ENCODE assay signal across 20 mouse cellular contexts in the genomic region with DNA sequence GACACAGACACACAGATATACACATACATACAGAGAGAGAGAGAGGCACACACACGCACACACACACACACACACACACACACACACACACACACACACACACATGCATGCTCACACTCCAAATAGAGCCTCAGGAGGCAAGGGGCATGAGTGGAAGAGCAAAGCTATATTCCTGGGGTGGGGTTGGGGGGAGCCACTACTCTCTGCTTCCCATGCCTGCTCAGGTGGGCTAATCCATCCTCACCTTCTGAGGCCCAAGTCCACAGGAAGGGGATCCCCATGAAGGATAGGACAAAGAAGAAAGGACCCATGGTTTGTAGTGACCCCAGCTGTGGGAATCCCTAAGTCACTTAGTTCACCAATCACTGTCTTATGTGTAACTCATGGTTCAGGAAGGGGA.
DNase-seq lines count a peak whose midpoint lies in the region; ATAC-seq lines count a peak whose summit lies in the region.
"Had no signal": no experiment of that assay in that cellular context is flagged by ENCODE, and none has a peak within 500 bp of the region (broad histone marks: within the 10 kb centered on the region; RNA-seq: fewer than 3 reads in every experiment).

No protein-coding gene starts in this region.

- H3K36me3 ChIP-seq in lung, embryonic 15.5 days, result no peaks in the 10 kb centered on the region
- no peaks in the 10 kb centered on the region for H3K36me3 ChIP-seq in embryonic facial prominence, embryonic 13.5 days
- no peaks in the 10 kb centered on the region for H3K36me3 ChIP-seq in intestine, embryonic 16.5 days (ENCODE audit: control insufficient read depth, insufficient read depth, low read length)
- no peaks in the 10 kb centered on the region for H3K36me3 ChIP-seq in stomach, embryonic 15.5 days
- H3K36me3 ChIP-seq in kidney, embryonic 15.5 days, result no peaks in the 10 kb centered on the region
- H3K36me3 ChIP-seq: forebrain, embryonic 12.5 days; heart, embryonic 12.5 days; liver, embryonic 15.5 days had no signal

- peaks cover 9% of the 10 kb centered on the region for H3K4me1 ChIP-seq in lung, embryonic 15.5 days
- H3K4me1 ChIP-seq in embryonic facial prominence, embryonic 13.5 days, result peaks cover 21% of the 10 kb centered on the region
- no peaks in the 10 kb centered on the region; the same call in 1 of the 2 replicates for H3K4me1 ChIP-seq in intestine, embryonic 16.5 days (ENCODE audit: control insufficient read depth, insufficient read depth, low read length)
- no peaks in the 10 kb centered on the region for H3K4me1 ChIP-seq in stomach, embryonic 15.5 days
- H3K4me1 ChIP-seq in kidney, embryonic 15.5 days, result 0 out of 2 replicates have a peak, but pooled peaks cover 3% of the 10 kb centered on the region
- H3K4me1 ChIP-seq: forebrain, embryonic 12.5 days had no signal

- WGBS in lung, embryonic 15.5 days, result 60% methylated on average over 1 of the region's 1 CpGs
- WGBS in embryonic facial prominence, embryonic 13.5 days, result 75% methylated on average over 1 of the region's 1 CpGs
- 67% methylated on average over 1 of the region's 1 CpGs for WGBS in intestine, embryonic 16.5 days
- 100% methylated on average over 1 of the region's 1 CpGs for WGBS in stomach, embryonic 15.5 days
- 67% methylated on average over 1 of the region's 1 CpGs for WGBS in kidney, embryonic 15.5 days

- peak overlapping the region; percentile 64 for H3K27ac ChIP-seq in lung, embryonic 15.5 days
- peak overlapping the region; percentile 89 for H3K27ac ChIP-seq in embryonic facial prominence, embryonic 13.5 days
- H3K27ac ChIP-seq in intestine, embryonic 16.5 days (ENCODE audit: low read length), result peak overlapping the region; percentile 86
- H3K27ac ChIP-seq in stomach, embryonic 15.5 days, result peak overlapping the region; percentile 87
- no peak overlapping the region for H3K27ac ChIP-seq in kidney, embryonic 15.5 days
- H3K27ac ChIP-seq: forebrain, embryonic 12.5 days; gastrocnemius, adult 2 months; hindbrain, postnatal 0 days; left cerebral cortex, adult 2 months; liver, embryonic 15.5 days had no signal

- DNase-seq in lung, postnatal 4 days, result no peak
- DNase-seq in urinary bladder, postnatal 36 days (ENCODE audit: low spot score in 2 of 2), result no peak
- DNase-seq: cerebellum, adult 8-10 months; gastrocnemius, adult 2 months; heart, postnatal 14 days; kidney, adult 8-10 months; kidney, postnatal 4 days; layer of hippocampus, adult 9-11 months; thymus, adult 2 months had no signal

- H3K4me2 ChIP-seq in lung, embryonic 15.5 days, result no peak overlapping the region
- H3K4me2 ChIP-seq in embryonic facial prominence, embryonic 13.5 days, result no peak overlapping the region
- H3K4me2 ChIP-seq in intestine, embryonic 16.5 days (ENCODE audit: low read depth, low read length), result no peak overlapping the region
- H3K4me2 ChIP-seq in stomach, embryonic 15.5 days, result no peak overlapping the region
- no peak overlapping the region for H3K4me2 ChIP-seq in kidney, embryonic 15.5 days
- H3K4me2 ChIP-seq: forebrain, embryonic 12.5 days; heart, embryonic 12.5 days; liver, embryonic 15.5 days had no signal

- no peak overlapping the region for H3K4me3 ChIP-seq in lung, embryonic 15.5 days
- H3K4me3 ChIP-seq in embryonic facial prominence, embryonic 13.5 days, result no peak overlapping the region
- no peak overlapping the region for H3K4me3 ChIP-seq in intestine, embryonic 16.5 days (ENCODE audit: low read length)
- no peak overlapping the region for H3K4me3 ChIP-seq in stomach, embryonic 15.5 days (replicated peaks)
- no peak overlapping the region for H3K4me3 ChIP-seq in kidney, embryonic 15.5 days (replicated peaks)
- H3K4me3 ChIP-seq: forebrain, embryonic 12.5 days; gastrocnemius, adult 2 months; heart, embryonic 12.5 days; left cerebral cortex, adult 2 months; liver, embryonic 15.5 days; myocyte had no signal

- ATAC-seq in lung, embryonic 15.5 days (ENCODE audit: borderline replicate concordance, extremely low read depth, low FRiP score, low TSS enrichment), result no peak
- no peak for ATAC-seq in embryonic facial prominence, embryonic 13.5 days (ENCODE audit: insufficient number of reproducible peaks, insufficient read depth, low FRiP score, low TSS enrichment, low read depth)
- ATAC-seq in intestine, embryonic 16.5 days, result no peak
- no peak for ATAC-seq in stomach, embryonic 15.5 days (ENCODE audit: insufficient read depth, low FRiP score, low read depth)
- no peak for ATAC-seq in kidney, embryonic 15.5 days (replicated peaks; ENCODE audit: low FRiP score)
- ATAC-seq: hindbrain, postnatal 0 days had no signal

- H3K9me3 ChIP-seq in lung, embryonic 15.5 days, result no peaks in the 10 kb centered on the region
- H3K9me3 ChIP-seq in embryonic facial prominence, embryonic 13.5 days, result no peaks in the 10 kb centered on the region
- no peaks in the 10 kb centered on the region for H3K9me3 ChIP-seq in intestine, embryonic 16.5 days (ENCODE audit: control insufficient read depth, low read length)
- no peaks in the 10 kb centered on the region for H3K9me3 ChIP-seq in stomach, embryonic 15.5 days
- H3K9me3 ChIP-seq in kidney, embryonic 15.5 days (replicated peaks), result no peaks in the 10 kb centered on the region
- H3K9me3 ChIP-seq: forebrain, embryonic 12.5 days; heart, embryonic 12.5 days; liver, embryonic 15.5 days had no signal

- H3K27me3 ChIP-seq in lung, embryonic 15.5 days, result no peaks in the 10 kb centered on the region
- H3K27me3 ChIP-seq in embryonic facial prominence, embryonic 13.5 days, result no peaks in the 10 kb centered on the region
- no peaks in the 10 kb centered on the region for H3K27me3 ChIP-seq in intestine, embryonic 16.5 days (replicated peaks; ENCODE audit: control insufficient read depth, insufficient read depth, low read length)
- H3K27me3 ChIP-seq in stomach, embryonic 15.5 days (replicated peaks), result no peaks in the 10 kb centered on the region
- H3K27me3 ChIP-seq in kidney, embryonic 15.5 days, result no peaks in the 10 kb centered on the region
- H3K27me3 ChIP-seq: forebrain, embryonic 12.5 days; heart, embryonic 12.5 days; liver, embryonic 15.5 days had no signal

- H3K9ac ChIP-seq in lung, embryonic 15.5 days, result no peak overlapping the region
- no peak overlapping the region for H3K9ac ChIP-seq in embryonic facial prominence, embryonic 13.5 days
- H3K9ac ChIP-seq in intestine, embryonic 16.5 days (ENCODE audit: low read depth, low read length), result no peak overlapping the region
- no peak overlapping the region for H3K9ac ChIP-seq in stomach, embryonic 15.5 days
- H3K9ac ChIP-seq in kidney, embryonic 15.5 days, result no peak overlapping the region
- H3K9ac ChIP-seq: forebrain, embryonic 12.5 days; heart, embryonic 12.5 days; liver, embryonic 15.5 days had no signal
